Mouse (Mus musculus) lung, postnatal 0 days (tissue): ENCODE data around the gene Gtf2h4.

Experiments used
- CTCF ChIP-seq: IDR thresholded peaks from 2 replicates; pipeline ENCODE4 v1.5.1; 2016; ENCODE audit warnings: antibody characterized with exemption, mild to moderate bottlenecking
- EP300 ChIP-seq: IDR thresholded peaks from 2 replicates; pipeline ENCODE4 v1.6.1; 2016; ENCODE audit warnings: antibody characterized with exemption, mild to moderate bottlenecking, control low read depth

DNA sequence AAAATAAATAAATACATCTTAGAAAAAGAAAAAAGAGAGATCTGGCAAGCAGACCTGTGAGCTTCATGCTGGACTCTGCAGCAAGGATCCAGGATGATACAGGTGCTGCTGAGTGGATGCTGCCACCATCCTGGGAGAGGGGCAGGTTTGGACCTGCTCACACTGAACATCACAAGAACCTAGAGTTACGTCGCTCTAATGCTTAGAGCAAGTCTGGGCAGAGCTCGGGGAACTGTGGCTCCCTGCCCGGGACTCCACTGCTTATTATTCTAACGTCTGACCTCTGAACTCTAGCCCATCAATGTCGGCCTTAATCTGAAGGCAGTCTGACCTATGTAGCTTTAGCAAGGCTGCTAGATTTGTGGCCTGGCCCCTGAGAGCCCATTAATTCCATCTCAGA is 7.1 kb upstream of the Gtf2h4 start:
- TF ChIP-seq CTCF (no peak), EP300 (no peak)
